Mouse (Mus musculus): ENCODE results near the gene P4htm. TPM values are rescaled to one million over a fixed set of nuclear protein-coding genes. Genes with fewer than 3 reads are reported as not detected.

Gene P4htm
- polyA plus RNA-seq, 1 experiment from 2014 or later: 5.5 TPM

MicroRNAs encoded within 50 kb of the gene (microRNA counts, 519-probe panel; counts per million panel counts)
- microRNA mmu-miR-191: 2,709 counts per million, percentile 66 among the panel's probes with 10 or more counts
- 2,629 counts per million, percentile 63 among the panel's probes with 10 or more counts for microRNA mmu-miR-425

Small RNAs within 50 kb of the gene (microRNA-seq; reads per million reads assigned to microRNA genes)
- gene Gm24083 (not detected), gene Mir191 (not detected), gene Mir425 (1,964 reads per million, percentile 81 among the genes with 10 or more reads in this experiment)

Other genes with a start within 250 kb of the P4htm start
- 85.6 and 92.2 TPM in 2 replicates for gene Usp4, start 249.8 kb downstream of the P4htm start, polyA plus RNA-seq (2015; fragmentation: Nextera tagmentation; extraction: Ambion mirVana)
- gene 1700102P08Rik, start 204.9 kb downstream of the P4htm start, polyA plus RNA-seq (2015; fragmentation: Nextera tagmentation; extraction: Ambion mirVana): 0.54 and 0.82 TPM in 2 replicates
- 1.4 and 1.6 TPM in 2 replicates for gene Ccdc36, start 169.2 kb downstream of the P4htm start, polyA plus RNA-seq (2015; fragmentation: Nextera tagmentation; extraction: Ambion mirVana)
- not detected in 2 replicates for gene BC048562, start 161.2 kb downstream of the P4htm start, polyA plus RNA-seq (2015; fragmentation: Nextera tagmentation; extraction: Ambion mirVana)
- 47.7 and 52.5 TPM in 2 replicates for gene Ccdc71, start 137.1 kb downstream of the P4htm start, polyA plus RNA-seq (2015; fragmentation: Nextera tagmentation; extraction: Ambion mirVana)
- 65.5 and 67.3 TPM in 2 replicates for gene Klhdc8b, start 136.1 kb downstream of the P4htm start, polyA plus RNA-seq (2015; fragmentation: Nextera tagmentation; extraction: Ambion mirVana)
- 40.5 and 46.6 TPM in 2 replicates for gene Lamb2, start 117.9 kb downstream of the P4htm start, polyA plus RNA-seq (2015; fragmentation: Nextera tagmentation; extraction: Ambion mirVana)
- gene Usp19, start 107.1 kb downstream of the P4htm start, polyA plus RNA-seq (2015; fragmentation: Nextera tagmentation; extraction: Ambion mirVana): 58.8 and 61.5 TPM in 2 replicates
- gene Qars, start 90.0 kb downstream of the P4htm start, polyA plus RNA-seq (2015; fragmentation: Nextera tagmentation; extraction: Ambion mirVana): 99.0 and 102 TPM in 2 replicates
- gene Qrich1, start 80.9 kb downstream of the P4htm start, polyA plus RNA-seq (2015; fragmentation: Nextera tagmentation; extraction: Ambion mirVana): 92.9 and 97.2 TPM in 2 replicates
- gene Impdh2, start 37.4 kb downstream of the P4htm start, polyA plus RNA-seq (2015; fragmentation: Nextera tagmentation; extraction: Ambion mirVana): 152 and 175 TPM in 2 replicates
- gene Ndufaf3, start 30.2 kb downstream of the P4htm start, polyA plus RNA-seq (2015; fragmentation: Nextera tagmentation; extraction: Ambion mirVana): 38.0 and 38.9 TPM in 2 replicates
- 108 and 126 TPM in 2 replicates for gene Dalrd3, start 27.8 kb downstream of the P4htm start, polyA plus RNA-seq (2015; fragmentation: Nextera tagmentation; extraction: Ambion mirVana)
- gene Wdr6, start 18.9 kb downstream of the P4htm start, polyA plus RNA-seq (2015; fragmentation: Nextera tagmentation; extraction: Ambion mirVana): 74.9 and 88.4 TPM in 2 replicates
- gene Arih2, start 51.7 kb upstream of the P4htm start, polyA plus RNA-seq (2015; fragmentation: Nextera tagmentation; extraction: Ambion mirVana): 42.0 and 43.5 TPM in 2 replicates
- 40.5 and 51.1 TPM in 2 replicates for gene Slc25a20, start 64.4 kb upstream of the P4htm start, polyA plus RNA-seq (2015; fragmentation: Nextera tagmentation; extraction: Ambion mirVana)
- 32.9 and 39.3 TPM in 2 replicates for gene Prkar2a, start 91.6 kb upstream of the P4htm start, polyA plus RNA-seq (2015; fragmentation: Nextera tagmentation; extraction: Ambion mirVana)
- 71.3 and 81.9 TPM in 2 replicates for gene Ip6k2, start 186.1 kb upstream of the P4htm start, polyA plus RNA-seq (2015; fragmentation: Nextera tagmentation; extraction: Ambion mirVana)
- 10.5 and 13.0 TPM in 2 replicates for gene Nckipsd, start 210.7 kb upstream of the P4htm start, polyA plus RNA-seq (2015; fragmentation: Nextera tagmentation; extraction: Ambion mirVana)
- gene Celsr3, start 228.7 kb upstream of the P4htm start, polyA plus RNA-seq (2015; fragmentation: Nextera tagmentation; extraction: Ambion mirVana): 0.94 and 1.2 TPM in 2 replicates

Measured in stomach, embryonic 15.5 days (tissue).